Mouse (Mus musculus) kidney, adult 2 months (tissue): Measurements from ENCODE around the gene Rps10. TPM values are rescaled to one million over a fixed set of nuclear protein-coding genes. Genes with fewer than 3 reads are reported as not detected.

Experiments used
- DNase-seq: peaks from one replicate; pipeline ENCODE4 v3.0.0; 2021
- H3K27ac ChIP-seq: fragments of 200-500 bp; 2 replicates; pipeline ENCODE4 v1.5.1; 2012; ENCODE audit warnings: low read depth, low read length, control low read depth, inconsistent platforms; ENCODE audit not compliant: insufficient read depth
- H3K27me3 ChIP-seq: fragments of 200-500 bp; replicated peaks from 2 replicates; pipeline ENCODE4 v1.6.1; 2012; ENCODE audit warnings: mild to moderate bottlenecking, moderate library complexity, low read length, inconsistent platforms; ENCODE audit not compliant: control insufficient read depth, insufficient read depth
- H3K36me3 ChIP-seq: fragments of 200-500 bp; 2 replicates; pipeline ENCODE4 v1.6.1; 2012; ENCODE audit warnings: mild to moderate bottlenecking, moderate library complexity, low read length, inconsistent platforms; ENCODE audit not compliant: control insufficient read depth, insufficient read depth
- H3K4me1 ChIP-seq: fragments of 200-500 bp; 2 replicates; pipeline ENCODE4 v1.6.1; 2011; ENCODE audit warnings: low read length; ENCODE audit not compliant: control insufficient read depth, insufficient read depth
- H3K4me3 ChIP-seq: fragments of 200-500 bp; 2 replicates; pipeline ENCODE4 v1.5.1; 2011; ENCODE audit warnings: mild to moderate bottlenecking, low read depth, low read length, control low read depth; ENCODE audit not compliant: insufficient read depth
- CTCF ChIP-seq: fragments of 200-500 bp; conservative IDR thresholded peaks from 2 replicates; pipeline ENCODE4 v1.5.1; 2011; ENCODE audit warnings: low read depth, mild to moderate bottlenecking, control low read depth, low read length, moderate library complexity, mixed read lengths; ENCODE audit not compliant: insufficient read depth, insufficient read length
- POLR2A ChIP-seq: fragments of 200-500 bp; IDR thresholded peaks from one replicate; pipeline ENCODE4 v1.6.1; 2011; ENCODE audit warnings: low read depth, low read length, control low read depth
- WGBS: fragments of 180-500 bp; shearing (Covaris S2); methylation state at CpG from one replicate; pipeline ENCODE4 v1.1.7; 2018; 5-methylcytosine and 5-hydroxymethylcytosine counted together
- polyA plus RNA-seq: library from polyadenylated mRNA; depleted of rRNA; stranded (reverse); fragments of >200 nt; gene quantifications from 2 replicates; pipeline ENCODE4 v1.2.3, GENCODE M21; 2012

Gene Rps10
- polyA plus RNA-seq, 1 experiment: 927 TPM

DNA sequence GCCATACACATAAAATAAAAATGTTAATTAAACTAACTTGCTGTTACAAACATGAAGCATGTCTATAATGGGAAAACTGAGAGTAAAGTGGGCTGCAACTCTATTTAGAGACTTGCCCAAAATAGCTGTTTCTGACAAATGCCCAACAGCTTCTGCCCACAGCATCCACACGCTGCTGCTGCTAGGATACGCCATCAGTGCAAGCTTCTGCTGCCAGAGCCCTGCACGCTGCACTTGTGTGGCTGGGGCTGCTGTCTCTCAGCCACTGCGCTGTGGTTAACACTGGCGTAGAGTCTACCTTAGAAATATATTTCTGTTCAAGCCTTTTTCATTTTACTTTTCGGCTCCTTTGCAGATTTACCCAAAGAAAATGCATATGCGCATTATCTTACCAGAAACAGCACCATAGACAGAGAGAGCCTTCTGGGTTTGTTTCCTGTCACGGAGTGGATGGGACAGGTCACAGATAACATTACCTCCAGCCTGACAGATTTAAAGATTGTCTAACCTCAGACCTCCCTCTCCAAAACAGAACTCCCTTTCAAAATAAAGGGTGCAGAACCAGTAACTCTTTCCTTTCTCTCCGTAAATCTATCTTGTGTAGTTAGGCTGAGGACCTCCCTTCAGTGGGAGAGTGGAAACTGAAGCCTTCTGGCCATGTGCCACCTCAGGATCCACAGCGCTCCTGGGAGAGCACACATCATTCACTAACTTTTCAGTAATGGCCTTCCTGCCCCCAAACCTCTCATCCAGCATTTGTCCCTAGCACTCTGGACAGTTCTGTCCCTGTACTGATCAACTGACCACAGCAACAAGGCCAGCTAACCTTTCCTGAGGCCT, 25.6 kb downstream of the Rps10 start:
- H3K4me3 ChIP-seq: no peak overlapping the region
- peaks cover 4% of the 10 kb centered on the region; the same call in 1 of the 2 replicates for H3K4me1 ChIP-seq
- 75% methylated on average over 10 of the region's 10 CpGs for WGBS
- no peak for DNase-seq
- no peak overlapping the region for H3K27ac ChIP-seq
- no peaks in the 10 kb centered on the region for H3K27me3 ChIP-seq
- H3K36me3 ChIP-seq: no peaks in the 10 kb centered on the region
- TF ChIP-seq POLR2A (no peak), CTCF (no peak)

DNA sequence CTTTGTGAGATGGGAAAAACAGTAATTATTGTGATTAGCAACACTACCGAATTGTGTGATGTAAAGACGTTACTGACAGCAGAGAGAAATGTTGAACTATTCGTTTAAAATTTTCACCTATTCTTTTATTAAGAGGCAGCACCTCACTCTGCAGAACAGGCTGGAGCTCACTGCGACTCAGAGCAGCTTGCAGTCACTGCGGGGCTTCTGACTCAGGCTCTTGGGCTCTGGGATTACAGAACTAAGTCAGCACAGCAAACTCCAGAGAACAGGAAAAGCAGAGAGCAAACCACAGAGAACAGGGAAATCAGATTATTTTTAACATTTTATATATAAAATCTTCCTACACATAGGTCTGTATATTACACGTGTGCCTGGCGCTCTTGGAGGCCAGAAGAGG, 26.9 kb downstream of the Rps10 start:
- H3K36me3 ChIP-seq: no peaks in the 10 kb centered on the region
- no peaks in the 10 kb centered on the region for H3K27me3 ChIP-seq
- 82% methylated on average over 7 of the region's 7 CpGs for WGBS
- no peak for DNase-seq
- no peak overlapping the region for H3K27ac ChIP-seq
- no peak overlapping the region for H3K4me3 ChIP-seq
- TF ChIP-seq CTCF: no peak
- H3K4me1 ChIP-seq: peaks cover 4% of the 10 kb centered on the region; the same call in 1 of the 2 replicates

DNA sequence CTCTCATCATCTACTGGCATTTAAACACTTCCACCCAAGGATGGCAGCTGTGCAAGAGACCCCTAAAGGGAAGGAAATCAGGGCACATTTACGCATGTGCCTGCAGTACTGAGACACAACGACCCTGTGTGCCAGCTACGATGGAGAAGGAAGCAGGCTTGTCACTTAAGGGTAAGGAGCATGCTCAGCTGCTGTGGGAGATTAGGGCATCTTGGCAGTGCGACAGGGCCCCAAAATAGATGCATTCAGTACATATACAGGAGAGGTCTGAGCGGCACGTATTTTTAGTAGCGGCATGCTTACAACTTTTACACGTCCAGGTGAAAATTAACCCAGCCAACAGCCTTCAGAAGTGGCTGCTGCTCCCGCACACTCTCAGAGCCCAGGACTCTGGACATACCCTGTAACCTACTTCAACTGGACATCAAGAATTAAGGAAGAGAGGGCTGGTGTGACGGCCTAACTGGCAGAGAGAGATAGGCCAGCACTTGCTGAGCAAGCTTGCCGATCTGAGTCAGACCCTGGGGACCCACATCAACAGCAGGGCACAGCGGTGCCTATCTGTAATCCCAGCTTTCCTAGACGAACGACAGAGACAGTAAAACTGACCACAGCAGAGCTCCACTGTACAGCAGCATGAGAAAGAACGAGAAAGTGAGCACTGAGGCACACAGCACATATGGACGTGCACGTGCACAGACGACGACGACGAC, 32.8 kb downstream of the Rps10 start:
- WGBS: 61% methylated on average over 21 of the region's 21 CpGs
- Histone ChIP-seq H3K36me3 (no peaks in the 10 kb centered on the region), H3K27me3 (no peaks in the 10 kb centered on the region), H3K27ac (no peak overlapping the region), H3K4me1 (peaks cover 17% of the 10 kb centered on the region; the same call in 1 of the 2 replicates), H3K4me3 (no peak overlapping the region)
- TF ChIP-seq CTCF: no peak
- TF ChIP-seq POLR2A: no peak
- no peak for DNase-seq

GRCm38 (mm10) chr17:27603036-27603435, 33.4 kb downstream of the Rps10 start:
- H3K4me3 ChIP-seq: no peak overlapping the region
- no peak overlapping the region for H3K27ac ChIP-seq
- no peak for DNase-seq
- no peaks in the 10 kb centered on the region for H3K36me3 ChIP-seq
- H3K27me3 ChIP-seq: no peaks in the 10 kb centered on the region
- peaks cover 22% of the 10 kb centered on the region; the same call in 1 of the 2 replicates for H3K4me1 ChIP-seq
- TF ChIP-seq CTCF: no peak
- TF ChIP-seq POLR2A: no peak
- WGBS: 92% methylated on average over 2 of the region's 2 CpGs

GRCm38 (mm10) chr17:27600869-27601268, 35.6 kb downstream of the Rps10 start:
- no peak for DNase-seq
- no peak overlapping the region for H3K27ac ChIP-seq
- WGBS: 63% methylated on average over 5 of the region's 5 CpGs
- no peaks in the 10 kb centered on the region for H3K36me3 ChIP-seq
- no peak for TF ChIP-seq POLR2A
- TF ChIP-seq CTCF: no peak
- no peaks in the 10 kb centered on the region for H3K27me3 ChIP-seq
- H3K4me1 ChIP-seq: peaks cover 22% of the 10 kb centered on the region; the same call in 1 of the 2 replicates
- H3K4me3 ChIP-seq: no peak overlapping the region

GRCm38 (mm10) chr17:27600286-27600685, 36.2 kb downstream of the Rps10 start:
- H3K27ac ChIP-seq: no peak overlapping the region
- no peaks in the 10 kb centered on the region for H3K36me3 ChIP-seq
- H3K4me1 ChIP-seq: peaks cover 22% of the 10 kb centered on the region; the same call in 1 of the 2 replicates
- no peak for DNase-seq
- no peaks in the 10 kb centered on the region for H3K27me3 ChIP-seq
- no peak for TF ChIP-seq CTCF
- TF ChIP-seq POLR2A: no peak
- 80% methylated on average over 3 of the region's 3 CpGs for WGBS
- H3K4me3 ChIP-seq: no peak overlapping the region

DNA sequence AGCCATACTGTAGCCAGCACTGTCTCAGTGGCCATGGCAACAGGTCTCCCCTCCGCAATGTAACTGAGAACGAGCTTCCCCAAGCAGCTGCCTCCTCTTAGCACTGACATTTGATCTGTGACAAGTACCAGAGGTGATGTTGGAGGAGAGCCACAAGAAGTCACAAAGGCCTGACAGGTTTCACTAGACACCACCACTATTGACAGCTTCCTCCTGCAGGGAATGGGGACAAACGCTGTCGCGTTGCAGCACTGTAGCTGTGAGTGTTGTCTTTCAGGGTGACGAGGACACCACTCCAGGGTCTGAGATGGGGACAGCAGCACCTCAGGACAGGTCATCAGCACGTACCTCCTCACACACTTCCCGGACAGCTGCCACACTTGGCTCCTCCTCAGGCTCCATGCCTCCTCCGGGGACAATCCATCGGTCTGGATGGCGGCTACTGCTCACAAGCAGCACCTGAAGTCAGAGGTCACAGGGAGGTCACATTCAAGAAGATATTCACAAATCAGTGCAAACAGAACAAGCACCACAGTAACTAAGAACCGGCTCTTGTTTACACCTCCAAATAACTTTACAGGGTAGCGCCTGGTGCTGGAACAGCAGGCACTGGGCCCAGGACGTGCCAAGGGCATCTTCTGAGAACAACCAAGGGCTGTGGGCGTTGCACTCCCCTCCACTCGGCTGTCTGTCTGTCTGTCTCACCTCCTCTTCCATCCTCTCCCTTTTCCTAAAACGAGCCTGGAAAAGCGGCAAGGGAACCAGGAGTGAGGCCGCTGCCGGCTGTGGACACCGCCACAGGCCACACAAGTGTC, 39.9 kb downstream of the Rps10 start:
- DNase-seq: no peak
- no peak overlapping the region for H3K4me3 ChIP-seq
- H3K27me3 ChIP-seq: no peaks in the 10 kb centered on the region
- no peak for TF ChIP-seq POLR2A
- no peak for TF ChIP-seq CTCF
- H3K36me3 ChIP-seq: no peaks in the 10 kb centered on the region
- H3K27ac ChIP-seq: no peak overlapping the region
- WGBS: 69% methylated on average over 21 of the region's 21 CpGs
- peaks cover 6% of the 10 kb centered on the region; the same call in 1 of the 2 replicates for H3K4me1 ChIP-seq
